Mouse (Mus musculus) heart, embryonic 11.5 days (tissue): ENCODE measurements around the gene Tmem176a. TPM values are rescaled to one million over a fixed set of nuclear protein-coding genes. Genes with fewer than 3 reads are reported as not detected.

ENCODE experiments used
- ATAC-seq: fragments of 200-750 bp; cut with Nextera tagmentation; replicated peaks from 2 replicates; pipeline ENCODE4 v1.8.0; 2017; ENCODE audit warnings: moderate library complexity; ENCODE audit not compliant: insufficient number of reproducible peaks, low FRiP score, low TSS enrichment
- H3K27ac ChIP-seq: fragments of 300-500 bp; sonication (generic); 2 replicates; pipeline ENCODE4 v1.5.1; 2014; ENCODE audit warnings: mild to moderate bottlenecking, low read depth, low read length
- H3K27me3 ChIP-seq: fragments of 300-500 bp; sonication (generic); 2 replicates; pipeline ENCODE4 v1.6.1; 2014; ENCODE audit warnings: mild to moderate bottlenecking, low read length, mixed read lengths; ENCODE audit not compliant: control insufficient read depth, insufficient read depth
- H3K36me3 ChIP-seq: fragments of 300-500 bp; sonication (generic); 2 replicates; pipeline ENCODE4 v1.6.1; 2014; ENCODE audit warnings: mild to moderate bottlenecking, low read length, moderate library complexity, mixed read lengths; ENCODE audit not compliant: control insufficient read depth, insufficient read depth
- H3K4me1 ChIP-seq: fragments of 300-500 bp; sonication (generic); 2 replicates; pipeline ENCODE4 v1.6.1; 2014; ENCODE audit warnings: low read length; ENCODE audit not compliant: control insufficient read depth, insufficient read depth
- H3K4me2 ChIP-seq: fragments of 300-500 bp; sonication (generic); 2 replicates; pipeline ENCODE4 v1.6.1; 2014; ENCODE audit warnings: mild to moderate bottlenecking, moderate library complexity
- H3K4me3 ChIP-seq: fragments of 300-500 bp; sonication (generic); 2 replicates; pipeline ENCODE4 v1.5.1; 2014; ENCODE audit warnings: low read depth, low read length
- H3K9ac ChIP-seq: fragments of 300-500 bp; sonication (generic); 2 replicates; pipeline ENCODE4 v1.6.1; 2014; ENCODE audit warnings: mild to moderate bottlenecking, low read depth, low read length, moderate library complexity
- H3K9me3 ChIP-seq: fragments of 300-500 bp; sonication (generic); replicated peaks from 2 replicates; pipeline ENCODE4 v1.6.1; 2016; ENCODE audit warnings: low read length; ENCODE audit not compliant: control insufficient read depth
- WGBS: fragments of 180-500 bp; shearing (Covaris S2); extraction: QIAGEN DNeasy Blood & Tissue Kit; methylation state at CpG from one replicate; pipeline ENCODE4 v1.1.7; 2014; ENCODE audit not compliant: insufficient replicate concordance; 5-methylcytosine and 5-hydroxymethylcytosine counted together
- polyA plus RNA-seq: library from polyadenylated mRNA; unstranded; fragments of >200 nt; fragmentation: Nextera tagmentation; extraction: Ambion mirVana; gene quantifications from 2 replicates; pipeline ENCODE4 v1.2.1, GENCODE M21; 2014

Gene Tmem176a
- polyA plus RNA-seq, 1 experiment from 2014 or later = 104 TPM

DNA sequence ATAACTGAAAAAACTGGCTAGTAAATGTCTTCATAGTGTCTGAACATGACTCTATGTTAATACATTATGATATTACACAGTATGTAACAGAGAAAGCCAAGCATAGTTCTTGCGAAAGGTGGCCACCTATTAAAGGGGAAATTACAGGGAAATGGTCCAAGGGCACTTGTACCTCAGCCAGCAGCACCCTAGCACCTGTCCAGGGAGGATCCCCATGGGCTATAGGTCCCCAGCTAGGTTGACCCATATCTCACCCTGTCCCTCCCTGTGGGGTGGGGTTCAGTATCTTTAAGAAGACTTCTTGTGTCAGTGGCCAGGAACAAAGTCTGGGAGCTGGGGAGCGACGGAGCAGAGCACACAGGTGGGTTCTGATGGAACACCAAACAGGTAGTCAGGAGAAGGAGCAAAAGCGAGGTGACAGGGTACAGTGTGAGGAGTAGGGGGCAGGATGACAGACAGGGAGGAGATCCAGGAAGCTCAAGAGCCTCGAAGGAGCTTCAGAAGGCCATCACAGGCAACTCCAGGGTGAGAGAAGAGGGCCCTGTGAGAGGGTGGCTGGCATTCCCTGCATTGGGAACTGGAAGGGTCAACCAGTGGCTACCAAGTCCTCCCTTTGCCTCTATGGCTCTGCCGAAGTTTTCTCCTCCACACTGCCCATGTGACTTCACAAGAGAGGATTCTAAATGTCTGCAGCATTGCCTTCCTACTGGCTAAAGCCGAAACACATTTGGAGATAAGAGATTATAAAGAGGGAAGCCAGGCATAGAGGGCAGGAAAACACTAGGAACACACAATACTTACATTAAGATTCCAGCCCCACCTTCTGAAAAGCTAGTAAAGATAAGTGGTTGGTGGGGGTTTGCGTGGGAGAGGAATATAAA is 54.5 kb downstream of the Tmem176a start:
- H3K9me3 ChIP-seq = no peaks in the 10 kb centered on the region; the same call in 1 of the 2 replicates
- 68% methylated on average over 8 of the region's 8 CpGs for WGBS

GRCm38 (mm10) chr6:48895941-48896340 is 55.2 kb downstream of the Tmem176a start:
- H3K9me3 ChIP-seq = no peaks in the 10 kb centered on the region; the same call in 1 of the 2 replicates
- no peaks in the 10 kb centered on the region for H3K4me1 ChIP-seq
- ATAC-seq = no peak
- no peak overlapping the region for H3K4me3 ChIP-seq
- no peak overlapping the region for H3K27ac ChIP-seq
- WGBS = 80% methylated on average over 5 of the region's 5 CpGs
- H3K36me3 ChIP-seq = no peaks in the 10 kb centered on the region
- no peak overlapping the region for H3K9ac ChIP-seq
- H3K27me3 ChIP-seq = no peaks in the 10 kb centered on the region
- H3K4me2 ChIP-seq = no peak overlapping the region

More for the DNA sequence above, 54.5 kb downstream of the Tmem176a start:
- Histone ChIP-seq H3K27ac (no peak overlapping the region), H3K4me1 (no peaks in the 10 kb centered on the region), H3K27me3 (no peaks in the 10 kb centered on the region), H3K9ac (no peak overlapping the region), H3K4me3 (no peak overlapping the region), H3K4me2 (no peak overlapping the region), H3K36me3 (no peaks in the 10 kb centered on the region)
- ATAC-seq = no peak

Other genes starting within 250 kb of the Tmem176a start
- 22.0 and 26.5 TPM in 2 replicates for gene Repin1, start 247.0 kb upstream of the Tmem176a start, polyA plus RNA-seq
- not detected in 2 replicates for gene Gm44965, start 247.0 kb upstream of the Tmem176a start, polyA plus RNA-seq
- gene Zfp775, start 238.9 kb upstream of the Tmem176a start, polyA plus RNA-seq = 5.8 and 6.0 TPM in 2 replicates
- gene AI854703, start 214.2 kb upstream of the Tmem176a start, polyA plus RNA-seq = 0.66 and 0.83 TPM in 2 replicates
- gene Gimap8, start 193.7 kb upstream of the Tmem176a start, polyA plus RNA-seq = 0.26 and 0.68 TPM in 2 replicates
- 8.8 and 10.6 TPM in 2 replicates for gene Gimap9, start 164.8 kb upstream of the Tmem176a start, polyA plus RNA-seq
- gene Gimap4, start 156.4 kb upstream of the Tmem176a start, polyA plus RNA-seq = 8.6 and 10.0 TPM in 2 replicates
- gene Gimap6, start 132.7 kb upstream of the Tmem176a start, polyA plus RNA-seq = 30.5 and 30.6 TPM in 2 replicates
- 2.6 and 4.8 TPM in 2 replicates for gene Gm28053, start 122.3 kb upstream of the Tmem176a start, polyA plus RNA-seq
- gene Gimap7, start 122.3 kb upstream of the Tmem176a start, polyA plus RNA-seq = not detected in 2 replicates
- 17.6 and 22.5 TPM in 2 replicates for gene Gimap1, start 101.9 kb upstream of the Tmem176a start, polyA plus RNA-seq
- gene Gimap5, start 94.7 kb upstream of the Tmem176a start, polyA plus RNA-seq = 5.3 and 5.9 TPM in 2 replicates
- not detected in 2 replicates for gene Gimap3, start 70.1 kb upstream of the Tmem176a start, polyA plus RNA-seq
- gene Tmem176b, start 577 bp downstream of the Tmem176a start, polyA plus RNA-seq = 219 and 237 TPM in 2 replicates
- not detected in 2 replicates for gene Aoc1, start 32.0 kb downstream of the Tmem176a start, polyA plus RNA-seq
- 0.08 and 0.14 TPM in 2 replicates for gene 1600015I10Rik, start 89.0 kb downstream of the Tmem176a start, polyA plus RNA-seq
- gene Doxl2, start 134.0 kb downstream of the Tmem176a start, polyA plus RNA-seq = not detected in 2 replicates
- 0.07 TPM in 1 of 2 replicates, not detected in the other for gene Svs1, start 145.9 kb downstream of the Tmem176a start, polyA plus RNA-seq
- gene Gpnmb, start 195.6 kb downstream of the Tmem176a start, polyA plus RNA-seq = 0.09 and 0.62 TPM in 2 replicates
- gene Malsu1, start 232.9 kb downstream of the Tmem176a start, polyA plus RNA-seq = 52.3 and 54.5 TPM in 2 replicates